Mouse (Mus musculus) heart, embryonic 14.5 days (tissue): ENCODE measurements around the gene Cd27. TPM values are rescaled to one million over a fixed set of nuclear protein-coding genes. Genes with fewer than 3 reads are reported as not detected.

Source experiments
- ATAC-seq: fragments of 200-750 bp; cut with Nextera tagmentation; 2 replicates; pipeline ENCODE4 v1.8.0; 2017; ENCODE audit warnings: low read depth, moderate TSS enrichment; ENCODE audit not compliant: insufficient number of reproducible peaks, insufficient read depth, low FRiP score
- H3K27ac ChIP-seq, 2 experiments: fragments of 200-500 bp in 1 of 2; fragments of 300-500 bp in 1 of 2; sonication (generic) in 1 of 2; replicated peaks in 1 of 2; 2 replicates each; pipeline ENCODE4 v1.5.1; 2012 to 2014; ENCODE audit warnings: low read depth in 2 of 2, low read length in 2 of 2, control low read depth in 1 of 2, mild to moderate bottlenecking in 1 of 2, mixed read lengths in 1 of 2; ENCODE audit not compliant: control insufficient read depth in 1 of 2, insufficient read depth in 1 of 2
- H3K27me3 ChIP-seq: fragments of 300-500 bp; sonication (generic); 2 replicates; pipeline ENCODE4 v1.6.1; 2014; ENCODE audit warnings: mild to moderate bottlenecking, low read length, control low read depth; ENCODE audit not compliant: control insufficient read depth, insufficient read depth
- H3K36me3 ChIP-seq: fragments of 300-500 bp; sonication (generic); 2 replicates; pipeline ENCODE4 v1.6.1; 2014; ENCODE audit warnings: mild to moderate bottlenecking, control low read depth, low read length, mixed read lengths; ENCODE audit not compliant: control insufficient read depth, insufficient read depth
- H3K4me1 ChIP-seq, 2 experiments: fragments of 200-500 bp in 1 of 2; fragments of 300-500 bp in 1 of 2; sonication (generic) in 1 of 2; 2 replicates each; pipeline ENCODE4 v1.6.1; 2012 to 2014; ENCODE audit warnings: low read length in 2 of 2, control low read depth in 1 of 2, mixed read lengths in 1 of 2; ENCODE audit not compliant: control insufficient read depth in 2 of 2, insufficient read depth in 2 of 2
- H3K4me2 ChIP-seq: fragments of 300-500 bp; sonication (generic); 2 replicates; pipeline ENCODE4 v1.6.1; 2014; ENCODE audit warnings: mild to moderate bottlenecking, low read length
- H3K4me3 ChIP-seq, 2 experiments: fragments of 200-500 bp in 1 of 2; fragments of 300-500 bp in 1 of 2; sonication (generic) in 1 of 2; 2 replicates each; pipeline ENCODE4 v1.5.1; 2012 to 2014; ENCODE audit warnings: low read length in 2 of 2, mild to moderate bottlenecking in 2 of 2, control low read depth in 1 of 2, low read depth in 1 of 2, moderate library complexity in 1 of 2; ENCODE audit not compliant: control insufficient read depth in 1 of 2, insufficient read depth in 1 of 2
- H3K9ac ChIP-seq: fragments of 300-500 bp; sonication (generic); 2 replicates; pipeline ENCODE4 v1.6.1; 2014; ENCODE audit warnings: mild to moderate bottlenecking, low read length
- H3K9me3 ChIP-seq: fragments of 300-500 bp; sonication (generic); 2 replicates; pipeline ENCODE4 v1.6.1; 2016; ENCODE audit warnings: low read length, control low read depth; ENCODE audit not compliant: control insufficient read depth
- WGBS: fragments of 180-500 bp; shearing (Covaris S2); extraction: QIAGEN DNeasy Blood & Tissue Kit; methylation state at CpG from one replicate; pipeline ENCODE4 v1.1.7; 2014; 5-methylcytosine and 5-hydroxymethylcytosine counted together
- polyA plus RNA-seq: library from polyadenylated mRNA; unstranded; fragments of >200 nt; fragmentation: Nextera tagmentation; extraction: Ambion mirVana; gene quantifications from 2 replicates; pipeline ENCODE4 v1.2.1, GENCODE M21; 2014

Gene Cd27
- polyA plus RNA-seq, 1 experiment from 2014 or later: 2.5 TPM

GRCm38 (mm10) chr6:125222146-125222545 lies 14.7 kb downstream of the Cd27 start:
- Histone ChIP-seq H3K4me3 (no peak overlapping the region), H3K9ac (no peak overlapping the region), H3K27me3 (no peaks in the 10 kb centered on the region), H3K4me1 (peaks cover 0 to 3% of the 10 kb centered on the region in 2 experiments; a peak in 1 of 4 replicates), H3K27ac (no peak overlapping the region), H3K36me3 (peaks cover 25% of the 10 kb centered on the region), H3K4me2 (no peak overlapping the region), H3K9me3 (no peaks in the 10 kb centered on the region)
- WGBS: 37% methylated on average over 2 of the region's 2 CpGs
- ATAC-seq: no peak

DNA sequence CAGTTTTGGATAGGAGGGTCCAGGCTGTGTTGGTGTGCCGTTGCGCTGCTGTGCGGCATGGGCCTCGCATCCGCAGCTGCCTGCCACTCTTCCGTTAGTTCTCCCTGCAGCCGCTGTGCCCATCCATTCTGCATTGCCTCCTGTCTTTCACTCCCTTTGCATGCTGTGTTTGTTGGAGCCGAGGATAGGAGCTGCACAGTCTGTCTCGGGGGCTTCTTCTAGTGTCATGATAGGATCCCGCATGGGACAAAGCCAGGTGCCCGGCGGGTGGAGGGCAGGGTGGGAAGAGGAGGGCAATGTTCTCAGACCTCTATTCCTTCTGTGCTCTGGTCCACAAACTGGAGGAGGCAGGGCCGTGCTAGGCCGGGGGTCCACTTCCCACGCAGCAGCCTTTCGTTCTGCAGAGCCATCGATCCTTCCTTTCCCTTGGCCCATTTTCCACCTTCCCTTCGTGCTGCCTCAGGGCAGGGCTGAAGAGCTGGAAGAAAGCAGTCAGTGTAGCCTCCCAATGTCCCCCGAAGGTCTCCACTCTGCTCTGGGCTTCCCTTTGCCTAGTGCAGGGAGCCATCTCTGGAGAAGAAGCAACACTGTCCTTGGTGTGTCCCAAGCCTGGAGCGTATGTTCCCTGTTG lies 15.6 kb downstream of the Cd27 start:
- no peak for ATAC-seq
- Histone ChIP-seq H3K36me3 (peaks cover 25% of the 10 kb centered on the region), H3K4me1 (peaks cover 0 to 4% of the 10 kb centered on the region in 2 experiments; a peak in 2 of 4 replicates), H3K4me2 (no peak overlapping the region), H3K9me3 (no peaks in the 10 kb centered on the region), H3K27ac (no peak overlapping the region), H3K4me3 (no peak overlapping the region), H3K9ac (no peak overlapping the region), H3K27me3 (no peaks in the 10 kb centered on the region)
- 88% methylated on average over 20 of the region's 20 CpGs for WGBS

- 76% methylated on average over 4 of the region's 4 CpGs for WGBS
- Histone ChIP-seq H3K27me3 (peaks cover 1% of the 10 kb centered on the region; the same call in 1 of the 2 replicates), H3K4me2 (no peak overlapping the region), H3K9me3 (no peaks in the 10 kb centered on the region), H3K4me1 (peaks cover 0 to 7% of the 10 kb centered on the region in 2 experiments; a peak in 2 of 4 replicates), H3K4me3 (no peak overlapping the region), H3K27ac (no peak overlapping the region), H3K36me3 (peaks cover 22% of the 10 kb centered on the region), H3K9ac (no peak overlapping the region)
- no peak for ATAC-seq
These were observed 17.8 kb downstream of the Cd27 start for GRCm38 (mm10) chr6:125218963-125219362.

GRCm38 (mm10) chr6:125217899-125218298 lies 18.9 kb downstream of the Cd27 start:
- Histone ChIP-seq H3K9me3 (no peaks in the 10 kb centered on the region), H3K27ac (no peak overlapping the region), H3K4me3 (no peak overlapping the region), H3K4me2 (no peak overlapping the region), H3K4me1 (peaks cover 0 to 7% of the 10 kb centered on the region in 2 experiments; a peak in 2 of 4 replicates), H3K27me3 (peaks cover 10% of the 10 kb centered on the region; the same call in 1 of the 2 replicates), H3K9ac (no peak overlapping the region), H3K36me3 (peaks cover 15% of the 10 kb centered on the region; the same call in 1 of the 2 replicates)
- ATAC-seq: no peak
- 83% methylated on average over 11 of the region's 11 CpGs for WGBS

DNA sequence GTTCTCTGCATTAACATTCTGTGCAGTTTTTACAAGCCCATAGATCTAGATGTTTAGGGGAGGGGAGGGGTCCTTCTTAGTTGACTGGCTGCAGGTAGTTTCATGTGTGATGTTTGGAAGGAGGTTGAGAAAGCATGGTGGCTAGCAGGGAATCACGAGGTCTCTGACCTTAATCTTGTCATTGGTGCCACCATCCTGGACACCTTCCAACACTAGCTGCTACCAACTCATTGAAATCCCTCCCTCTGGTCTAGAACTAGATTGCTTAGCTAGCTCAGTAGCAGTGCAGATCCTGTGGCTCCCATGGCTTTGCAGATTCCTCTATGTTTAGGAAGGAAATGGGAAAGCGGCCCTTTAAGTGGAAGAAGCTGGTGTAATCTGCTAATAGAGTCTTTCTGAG lies 19.9 kb downstream of the Cd27 start:
- peaks cover 15% of the 10 kb centered on the region; the same call in 1 of the 2 replicates for H3K36me3 ChIP-seq
- H3K9me3 ChIP-seq: no peaks in the 10 kb centered on the region
- H3K4me1 ChIP-seq: peaks cover 0 to 4% of the 10 kb centered on the region in 2 experiments; a peak in 1 of 4 replicates
- no peak overlapping the region for H3K4me3 ChIP-seq
- H3K27me3 ChIP-seq: peaks cover 10% of the 10 kb centered on the region; the same call in 1 of the 2 replicates
- ATAC-seq: no peak
- no peak overlapping the region; the same call in 1 of the 2 replicates for H3K4me2 ChIP-seq
- 46% methylated on average over 2 of the region's 2 CpGs for WGBS
- H3K27ac ChIP-seq: no peak overlapping the region
- no peak overlapping the region for H3K9ac ChIP-seq

- peaks cover 0 to 4% of the 10 kb centered on the region in 2 experiments; a peak in 1 of 4 replicates for H3K4me1 ChIP-seq
- ATAC-seq: peak; percentile 95
- WGBS: under 1% methylated on average over 48 of the region's 48 CpGs
- peak within 1 kb of the TSS; percentile 71 for H3K4me2 ChIP-seq
- peaks cover 10% of the 10 kb centered on the region; the same call in 1 of the 2 replicates for H3K27me3 ChIP-seq
- H3K9me3 ChIP-seq: no peaks in the 10 kb centered on the region
- peak within 1 kb of the TSS; percentile 70 to 72 for H3K4me3 ChIP-seq
- peak within 1 kb of the TSS; percentile 64 to 78 for H3K27ac ChIP-seq
- H3K36me3 ChIP-seq: peaks cover 12% of the 10 kb centered on the region; the same call in 1 of the 2 replicates
- peak within 1 kb of the TSS; percentile 86 for H3K9ac ChIP-seq
These were observed 21.5 kb downstream of the Cd27 start, which contains the start of gene Vamp1 for GRCm38 (mm10) chr6:125215148-125215954. Gene Vamp1, plus strand, starts transcription at chr6:125215551.

DNA sequence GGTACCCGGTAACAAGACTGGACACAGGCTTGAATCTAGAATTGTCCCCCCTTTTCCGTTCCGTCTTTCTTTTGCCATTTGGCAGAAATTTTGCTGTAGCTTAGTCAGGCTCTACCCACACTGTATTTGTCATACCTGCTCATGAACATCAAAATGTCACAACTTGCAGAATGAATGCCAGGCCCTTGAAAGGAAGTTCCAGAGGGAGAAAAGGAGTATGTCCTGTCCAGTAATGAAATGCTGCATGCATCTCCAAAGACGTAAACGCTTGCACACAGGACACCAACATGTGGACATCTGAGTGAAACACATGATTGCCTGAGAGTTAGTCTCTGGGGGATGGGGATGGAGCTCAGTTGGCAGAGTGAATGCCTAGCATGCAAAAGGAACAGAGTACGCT lies 23.1 kb downstream of the Cd27 start:
- 75% methylated on average over 6 of the region's 6 CpGs for WGBS
- no peaks in the 10 kb centered on the region for H3K36me3 ChIP-seq
- no peak overlapping the region for H3K4me2 ChIP-seq
- no peaks in the 10 kb centered on the region; the same call in 1 of the 2 replicates for H3K9me3 ChIP-seq
- H3K4me1 ChIP-seq: peaks cover 0 to 4% of the 10 kb centered on the region in 2 experiments; a peak in 1 of 4 replicates
- H3K4me3 ChIP-seq: no peak overlapping the region
- peaks cover 10% of the 10 kb centered on the region; the same call in 1 of the 2 replicates for H3K27me3 ChIP-seq
- no peak overlapping the region for H3K27ac ChIP-seq
- no peak overlapping the region for H3K9ac ChIP-seq
- ATAC-seq: no peak
